Mouse (Mus musculus) large intestine, adult 2 months (tissue): ENCODE results near the gene Olfr706. TPM values are rescaled to one million over a fixed set of nuclear protein-coding genes. Genes with fewer than 3 reads are reported as not detected.
"Not testable (repeated sequence)": the region's sequence is repeated elsewhere in the genome, so short reads cannot be mapped to it uniquely, and the experiment has no call there.

Experiments
- DNase-seq: peaks from one replicate; pipeline ENCODE4 v3.0.0-alpha.2; 2012; ENCODE audit warnings: low read depth, low spot score
- WGBS: fragments of 180-500 bp; shearing (Covaris S2); methylation state at CpG from one replicate; pipeline ENCODE4 v1.1.7; 2018; 5-methylcytosine and 5-hydroxymethylcytosine counted together
- polyA plus RNA-seq: library from polyadenylated mRNA; depleted of rRNA; stranded (reverse); fragments of >200 nt; gene quantifications from 2 replicates; pipeline ENCODE4 v1.2.3, GENCODE M21; 2012; rRNA removed

Gene Olfr706
- not detected in 2 replicates for polyA plus RNA-seq

DNA sequence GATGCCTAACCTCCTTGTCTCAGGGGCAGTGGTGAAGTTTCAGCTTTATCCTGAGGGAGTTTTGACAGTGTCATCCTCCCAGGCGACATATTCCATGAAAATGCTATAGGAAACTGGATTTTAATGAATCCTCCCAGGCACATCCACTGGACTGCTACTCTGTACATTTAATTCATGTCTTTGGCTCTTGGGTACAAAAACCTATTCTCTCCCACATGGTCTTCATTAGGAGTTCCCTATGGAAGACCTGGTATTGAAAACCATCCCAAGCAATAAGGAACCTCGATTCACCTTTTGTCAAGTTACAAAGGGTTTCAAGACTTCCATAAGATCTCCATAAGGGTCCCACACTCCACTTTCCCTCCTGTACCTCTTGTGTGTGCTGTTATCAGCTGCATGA, at the start of gene Olfr706:
Gene Olfr706 (minus strand): TSS at position 101 of the 400 bp plus-strand sequence.
- no peak for DNase-seq
- 87% methylated on average over 2 of the region's 2 CpGs for WGBS

DNA sequence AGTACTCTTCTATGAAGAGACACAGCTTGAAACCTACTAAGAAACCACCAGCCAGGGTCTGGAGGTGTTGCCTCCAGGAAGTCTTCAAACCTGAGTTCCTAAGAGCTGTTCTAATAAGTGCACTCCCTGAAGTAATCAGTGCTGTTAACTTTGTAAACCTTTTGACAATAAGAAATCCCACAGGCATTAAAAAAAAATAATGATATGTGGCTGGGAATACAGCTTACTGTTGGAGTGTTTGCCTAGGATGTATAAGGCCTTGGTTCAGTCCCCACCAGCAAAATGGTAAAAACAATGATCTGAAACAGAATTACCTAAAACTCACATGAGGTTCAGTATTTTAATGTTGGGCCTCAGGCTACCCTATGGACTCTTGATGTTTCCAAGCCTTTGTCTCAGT, 44.2 kb upstream of the Olfr706 start, which contains the start of gene Olfr709-ps1:
Gene Olfr709-ps1 (minus strand): TSS at position 101 of the 400 bp plus-strand sequence.
- DNase-seq: no peak

DNA sequence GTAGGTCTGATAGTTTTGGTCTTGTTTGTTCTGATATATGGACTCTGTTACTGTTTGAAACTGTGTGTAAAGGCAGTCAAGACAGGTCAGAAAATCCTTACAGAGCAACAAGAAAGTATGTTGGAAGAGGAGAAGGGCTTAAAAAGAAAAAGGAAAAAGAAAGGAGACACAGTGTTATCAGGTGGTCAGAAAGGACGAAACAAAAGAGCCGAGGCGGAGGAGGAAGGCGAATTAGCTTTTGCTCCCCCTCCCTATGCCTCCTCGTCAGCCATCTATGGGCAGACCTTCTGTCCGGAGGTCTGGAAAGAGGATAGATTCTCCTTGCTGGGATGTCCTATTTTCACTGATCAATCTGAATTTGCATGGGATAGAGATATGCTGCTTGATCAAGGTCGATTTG, 33.0 kb upstream of the Olfr706 start:
- not testable (repeated sequence) for DNase-seq
- 86% methylated on average over 7 of the region's 7 CpGs for WGBS

DNA sequence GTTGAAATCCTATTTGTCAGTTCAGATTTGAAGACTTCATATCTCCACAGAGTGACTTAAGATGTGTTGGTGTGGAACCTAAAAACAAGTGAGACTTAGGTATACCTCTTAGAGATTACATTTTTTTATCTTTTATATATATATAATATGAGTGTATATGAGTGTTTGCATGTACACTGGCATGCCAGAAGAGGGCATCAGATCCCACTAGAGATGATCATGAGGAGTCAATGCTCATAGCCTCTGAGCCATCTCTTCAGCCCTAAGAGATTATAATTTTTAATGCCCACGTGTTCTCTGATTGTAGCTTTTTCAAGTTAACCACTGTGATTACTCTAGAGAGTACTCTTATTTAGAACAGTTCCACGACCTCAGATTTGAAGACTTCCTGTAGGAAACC, 19.7 kb upstream of the Olfr706 start, which contains the start of gene Olfr1532-ps1:
Gene Olfr1532-ps1 (plus strand): TSS at position 326 of the 400 bp plus-strand sequence.
- DNase-seq: no peak
- 52% methylated on average over 2 of the region's 2 CpGs for WGBS

DNA sequence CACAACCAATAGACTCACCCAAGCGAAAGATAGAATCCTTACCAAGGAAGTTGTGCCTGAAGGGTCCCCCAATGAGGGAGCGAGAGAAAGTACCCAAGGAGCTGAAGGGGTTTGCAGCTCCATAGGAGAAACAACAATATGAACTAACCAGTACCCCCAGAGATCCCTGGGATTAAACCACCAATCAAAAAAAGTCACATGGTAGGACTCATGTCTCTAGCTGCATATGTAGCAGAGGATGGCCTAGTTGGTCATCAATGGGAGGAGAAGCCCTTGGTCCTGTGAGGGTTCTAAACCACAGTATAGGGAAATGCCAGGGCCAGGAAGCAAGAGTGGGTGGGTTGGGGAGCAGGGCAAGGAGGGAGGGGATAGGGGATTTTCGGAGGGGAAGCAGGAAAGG, 13.2 kb upstream of the Olfr706 start, which contains the start of gene Olfr707:
Gene Olfr707 (minus strand): TSS at position 101 of the 400 bp plus-strand sequence.
- not testable (repeated sequence) for DNase-seq
- 85% methylated on average over 3 of the region's 3 CpGs for WGBS

DNA sequence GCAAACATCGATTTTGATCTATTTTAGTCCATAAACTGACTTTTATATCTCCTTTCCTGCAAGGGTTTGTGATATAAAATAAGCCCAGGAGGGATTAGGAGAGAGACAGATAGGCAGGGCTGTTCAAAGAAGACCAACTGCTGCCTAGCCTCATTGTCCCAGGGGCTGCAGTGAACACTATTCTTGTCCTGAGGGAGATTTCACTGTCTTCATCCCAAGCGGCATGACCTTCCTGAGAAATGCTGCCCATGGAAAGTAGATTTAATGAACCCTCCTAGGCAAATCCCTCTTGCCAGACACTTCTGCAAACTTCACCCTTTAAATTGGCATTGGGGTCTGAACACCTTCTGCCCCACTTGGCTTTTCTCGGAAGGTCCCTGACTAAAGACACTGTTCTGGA, 11.2 kb downstream of the Olfr706 start, which contains the start of gene Olfr705:
Gene Olfr705 (minus strand): TSS at position 101 of the 400 bp plus-strand sequence.
- 75% methylated on average over 3 of the region's 3 CpGs for WGBS
- no peak for DNase-seq

DNA sequence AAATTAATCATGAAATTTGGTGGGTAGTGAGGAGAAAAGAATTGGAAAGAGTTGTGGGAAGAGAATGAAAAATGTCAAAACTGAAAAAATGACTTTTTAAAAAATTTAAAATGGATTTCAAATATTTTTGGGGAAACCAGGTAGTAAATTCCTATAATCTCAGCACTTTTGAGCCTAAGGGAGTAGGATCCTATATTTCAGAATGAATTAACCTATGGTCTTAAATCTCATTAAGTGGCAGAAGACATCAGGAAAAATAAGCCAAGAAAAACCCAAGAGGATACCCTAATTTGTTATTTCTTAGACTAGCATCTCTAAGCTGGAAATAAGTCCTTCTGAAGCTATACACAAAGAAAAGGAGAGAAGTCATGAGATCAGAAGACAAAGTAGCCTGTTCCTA, 25.1 kb downstream of the Olfr706 start, which contains the start of gene Olfr704:
Gene Olfr704 (plus strand): TSS at position 301 of the 400 bp plus-strand sequence.
- no peak for DNase-seq

DNA sequence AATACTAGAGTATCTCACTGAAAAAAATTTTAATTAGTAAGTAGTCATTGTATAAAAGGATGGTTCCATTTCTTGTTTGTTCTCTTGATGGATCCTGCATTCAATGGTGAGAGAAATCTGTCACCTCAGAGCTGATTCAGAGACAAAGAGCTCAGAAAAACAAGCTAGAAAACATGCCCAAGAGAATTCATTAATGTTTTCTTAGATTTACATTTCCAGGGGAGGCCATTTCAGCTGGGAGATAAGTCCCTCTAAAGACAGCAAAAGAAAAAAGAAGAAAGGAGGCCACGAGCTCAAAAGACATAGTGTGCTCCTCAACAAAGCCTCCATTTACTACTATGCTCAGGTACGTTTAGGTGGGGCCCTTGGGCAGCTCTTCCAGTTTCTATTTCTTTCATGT, 44.9 kb downstream of the Olfr706 start, which contains the start of gene Olfr703:
Gene Olfr703 (plus strand): TSS at position 301 of the 400 bp plus-strand sequence.
- 34% methylated on average over 2 of the region's 2 CpGs for WGBS

DNA sequence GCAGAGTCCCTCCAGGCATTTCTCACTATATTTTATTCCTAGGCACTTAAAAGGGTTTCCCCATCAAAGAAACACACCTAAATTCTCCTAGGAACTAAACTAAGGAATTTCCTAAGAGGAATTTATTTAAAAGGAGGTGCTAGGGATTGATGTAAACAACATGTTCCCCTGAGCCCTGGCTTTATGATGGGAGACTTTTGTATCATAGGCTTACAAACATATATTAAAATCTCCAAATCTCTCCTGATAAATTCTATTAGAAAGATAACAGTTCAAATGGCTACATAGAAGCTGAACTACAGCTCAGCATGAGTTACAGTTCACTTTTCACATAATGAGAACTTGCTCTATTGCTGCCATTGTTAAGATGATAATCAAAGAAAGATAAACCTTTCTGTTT, 54.2 kb downstream of the Olfr706 start, which contains the start of gene Olfr702:
Gene Olfr702 (minus strand): TSS at position 101 of the 400 bp plus-strand sequence.
- no peak for DNase-seq

More for the DNA sequence above, 44.9 kb downstream of the Olfr706 start, which contains the start of gene Olfr703:
- DNase-seq: no peak

Other genes with a start within 250 kb of the Olfr706 start
- gene Olfr693, start 207.6 kb downstream of the Olfr706 start, polyA plus RNA-seq: not detected in 2 replicates
- gene Olfr694, start 196.3 kb downstream of the Olfr706 start, polyA plus RNA-seq: not detected in 2 replicates
- gene Olfr695, start 171.8 kb downstream of the Olfr706 start, polyA plus RNA-seq: not detected in 2 replicates
- not detected in 2 replicates for gene Olfr697, start 145.7 kb downstream of the Olfr706 start, polyA plus RNA-seq
- not detected in 2 replicates for gene Olfr698, start 132.8 kb downstream of the Olfr706 start, polyA plus RNA-seq
- not detected in 2 replicates for gene Olfr699, start 95.0 kb downstream of the Olfr706 start, polyA plus RNA-seq
- gene Olfr700, start 79.3 kb downstream of the Olfr706 start, polyA plus RNA-seq: not detected in 2 replicates
- gene Olfr701, start 74.0 kb downstream of the Olfr706 start, polyA plus RNA-seq: not detected in 2 replicates
- not detected in 2 replicates for gene Olfr702, start 54.3 kb downstream of the Olfr706 start, polyA plus RNA-seq
- not detected in 2 replicates for gene Olfr703, start 44.8 kb downstream of the Olfr706 start, polyA plus RNA-seq
- not detected in 2 replicates for gene Olfr704, start 25.0 kb downstream of the Olfr706 start, polyA plus RNA-seq
- gene Olfr705, start 11.3 kb downstream of the Olfr706 start, polyA plus RNA-seq: not detected in 2 replicates
- not detected in 2 replicates for gene Olfr707, start 13.1 kb upstream of the Olfr706 start, polyA plus RNA-seq
- 0.45 and 0.59 TPM in 2 replicates for gene Olfr1532-ps1, start 19.8 kb upstream of the Olfr706 start, polyA plus RNA-seq
- gene Olfr709-ps1, start 44.1 kb upstream of the Olfr706 start, polyA plus RNA-seq: not detected in 2 replicates
- not detected in 2 replicates for gene Olfr710, start 60.1 kb upstream of the Olfr706 start, polyA plus RNA-seq
- gene Olfr6, start 75.8 kb upstream of the Olfr706 start, polyA plus RNA-seq: not detected in 2 replicates
- not detected in 2 replicates for gene Olfr711, start 87.3 kb upstream of the Olfr706 start, polyA plus RNA-seq
- gene Olfr2, start 117.9 kb upstream of the Olfr706 start, polyA plus RNA-seq: not detected in 2 replicates
- gene Olfr713, start 143.0 kb upstream of the Olfr706 start, polyA plus RNA-seq: 0.05 and 0.11 TPM in 2 replicates
- gene Olfr714, start 182.8 kb upstream of the Olfr706 start, polyA plus RNA-seq: not detected in 2 replicates
- not detected in 2 replicates for gene Olfr17, start 205.1 kb upstream of the Olfr706 start, polyA plus RNA-seq
- not detected in 2 replicates for gene Olfr715b, start 222.2 kb upstream of the Olfr706 start, polyA plus RNA-seq
- gene Olfr715, start 242.9 kb upstream of the Olfr706 start, polyA plus RNA-seq: not detected in 2 replicates